Mouse (Mus musculus) embryo, embryonic 11.5 days (tissue): ENCODE measurements around the gene Arhgap5.

Experiments used
- DNase-seq: peaks from one replicate; pipeline ENCODE4 v3.0.0-alpha.2; 2012; ENCODE audit warnings: low read depth, low spot score

Gene Arhgap5

GRCm38 (mm10) chr12:52503456-52504320 lies at the start of gene Arhgap5:
Gene Arhgap5, plus strand, starts transcription at chr12:52503972.
- peak; percentile 97 for DNase-seq

DNA sequence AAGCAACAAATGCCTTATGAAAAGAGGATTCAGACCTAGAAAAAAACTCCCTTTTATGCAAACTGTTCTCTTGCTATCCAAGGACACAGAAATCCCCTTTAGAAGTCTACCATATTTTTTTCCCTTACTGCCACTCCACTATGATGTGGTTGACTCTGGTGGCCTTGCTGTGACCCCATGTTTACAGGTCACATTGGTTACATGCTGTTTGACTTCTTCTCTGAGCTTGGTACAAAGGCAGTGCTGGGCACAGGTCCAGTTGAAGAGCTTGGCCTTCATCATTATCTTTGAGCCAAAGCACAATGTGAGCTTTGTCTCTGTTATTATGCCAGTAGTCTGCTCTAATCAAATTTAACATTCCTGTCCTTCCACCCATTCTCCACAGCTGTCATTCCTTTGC lies 39.2 kb upstream of the Arhgap5 start:
- no peak for DNase-seq

DNA sequence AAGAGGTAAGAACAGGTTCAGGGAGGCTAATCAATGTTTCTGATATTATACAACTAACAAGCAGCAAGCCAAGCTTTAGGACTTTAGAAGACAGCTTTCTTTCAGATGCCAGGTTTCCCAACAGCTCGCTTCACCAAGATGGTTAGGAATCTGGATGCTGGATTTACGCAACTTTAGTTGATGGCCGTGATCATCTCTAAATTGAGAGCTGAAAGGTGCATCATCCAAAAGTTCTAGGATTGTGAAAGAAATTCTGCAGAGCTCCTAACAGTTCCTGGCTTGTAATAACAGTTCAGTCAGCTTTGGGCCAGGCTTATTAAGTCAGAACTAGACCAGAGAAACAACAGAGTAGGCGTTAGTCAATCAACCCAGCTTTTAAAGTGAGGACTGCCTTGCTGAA lies 32.2 kb upstream of the Arhgap5 start:
- no peak for DNase-seq

- DNase-seq = no peak
Observed at GRCm38 (mm10) chr12:52473988-52474968, 29.5 kb upstream of the Arhgap5 start.

DNA sequence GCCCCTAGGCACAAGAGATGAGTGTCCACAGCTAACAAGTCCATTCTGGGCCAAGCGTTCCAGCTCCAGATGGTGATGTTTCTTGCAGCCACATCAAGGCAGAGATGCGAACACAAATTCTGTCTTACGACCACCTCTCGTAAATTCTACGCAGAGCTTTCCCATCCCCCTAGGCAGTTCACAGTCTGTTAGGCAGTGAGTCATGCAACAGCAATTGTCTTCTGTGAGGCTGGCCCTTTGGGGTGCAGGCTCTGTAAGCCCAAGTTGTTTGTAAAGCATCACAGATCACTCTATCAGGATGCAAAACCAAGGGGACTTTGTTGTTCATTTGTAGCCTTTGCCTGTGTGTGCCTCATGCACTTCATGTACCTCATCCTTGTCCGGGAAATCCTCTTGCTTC lies 27.7 kb upstream of the Arhgap5 start:
- no peak for DNase-seq

DNA sequence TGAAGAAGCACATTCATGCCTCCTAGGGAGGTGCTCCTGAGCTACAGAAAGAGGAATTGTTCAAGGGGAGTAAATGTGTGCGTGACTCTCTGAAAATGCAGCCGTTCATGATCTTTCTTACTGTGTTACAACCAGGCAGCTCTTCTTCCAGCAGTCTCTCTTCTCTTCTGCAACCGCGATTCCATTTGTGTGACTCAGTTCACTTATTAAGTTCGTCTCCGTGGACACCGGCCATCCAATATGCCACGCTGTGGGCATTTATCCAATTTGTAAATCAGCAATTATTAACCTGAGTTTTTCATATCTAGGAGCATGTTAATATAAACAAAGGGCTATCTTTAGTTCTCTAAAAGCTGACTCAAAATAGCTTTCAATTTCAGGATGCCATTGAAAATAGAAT lies 25.2 kb upstream of the Arhgap5 start:
- DNase-seq = no peak

DNA sequence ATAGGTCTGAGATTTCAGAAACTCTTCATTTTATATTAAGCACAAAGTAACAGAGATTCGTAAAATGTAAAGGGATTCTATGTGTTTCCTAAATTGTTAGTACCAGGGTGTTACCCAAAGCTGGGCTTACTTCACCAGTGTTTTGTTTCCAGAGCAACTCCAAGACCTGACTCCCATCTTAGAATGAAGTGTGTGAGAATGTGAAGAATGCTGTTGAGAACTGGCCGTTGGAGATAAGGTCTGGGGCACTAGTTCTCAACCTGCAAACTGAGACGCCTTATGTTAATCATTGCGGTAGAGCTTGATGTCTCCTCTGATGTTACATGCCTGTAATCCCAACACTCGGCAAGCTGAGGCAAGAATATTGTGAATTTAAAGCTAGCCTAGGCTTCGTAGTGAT lies 24.4 kb upstream of the Arhgap5 start:
- DNase-seq = no peak

GRCm38 (mm10) chr12:52480851-52481250 lies 22.9 kb upstream of the Arhgap5 start:
- DNase-seq = no peak

- DNase-seq = no peak
Observed at GRCm38 (mm10) chr12:52481969-52482550, 21.7 kb upstream of the Arhgap5 start.

DNA sequence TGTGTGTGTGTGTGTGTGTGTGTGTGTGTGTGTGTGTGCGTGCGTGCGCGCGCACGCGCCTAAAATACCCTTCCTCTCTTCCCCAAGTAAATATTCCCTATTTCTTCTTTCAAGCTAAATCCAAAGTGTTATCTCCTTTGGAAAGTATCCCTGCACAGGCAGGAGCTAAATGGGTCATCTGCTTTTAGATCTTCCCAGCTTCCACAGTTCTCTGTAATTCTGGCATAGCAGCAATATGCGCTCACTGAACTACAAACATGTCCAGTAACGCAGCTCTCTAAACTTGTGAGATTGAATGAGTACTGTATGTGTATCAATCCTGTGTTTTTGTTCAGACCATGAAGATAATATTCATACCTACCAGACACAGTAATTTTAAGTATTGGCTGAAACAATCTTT lies 20.6 kb upstream of the Arhgap5 start:
- DNase-seq = no peak

- no peak for DNase-seq
Observed at GRCm38 (mm10) chr12:52488266-52488975, 15.4 kb upstream of the Arhgap5 start.

GRCm38 (mm10) chr12:52493281-52493681 lies 10.5 kb upstream of the Arhgap5 start:
- DNase-seq = no peak

- DNase-seq = no peak
Observed at GRCm38 (mm10) chr12:52497209-52497608, 6.6 kb upstream of the Arhgap5 start.

DNA sequence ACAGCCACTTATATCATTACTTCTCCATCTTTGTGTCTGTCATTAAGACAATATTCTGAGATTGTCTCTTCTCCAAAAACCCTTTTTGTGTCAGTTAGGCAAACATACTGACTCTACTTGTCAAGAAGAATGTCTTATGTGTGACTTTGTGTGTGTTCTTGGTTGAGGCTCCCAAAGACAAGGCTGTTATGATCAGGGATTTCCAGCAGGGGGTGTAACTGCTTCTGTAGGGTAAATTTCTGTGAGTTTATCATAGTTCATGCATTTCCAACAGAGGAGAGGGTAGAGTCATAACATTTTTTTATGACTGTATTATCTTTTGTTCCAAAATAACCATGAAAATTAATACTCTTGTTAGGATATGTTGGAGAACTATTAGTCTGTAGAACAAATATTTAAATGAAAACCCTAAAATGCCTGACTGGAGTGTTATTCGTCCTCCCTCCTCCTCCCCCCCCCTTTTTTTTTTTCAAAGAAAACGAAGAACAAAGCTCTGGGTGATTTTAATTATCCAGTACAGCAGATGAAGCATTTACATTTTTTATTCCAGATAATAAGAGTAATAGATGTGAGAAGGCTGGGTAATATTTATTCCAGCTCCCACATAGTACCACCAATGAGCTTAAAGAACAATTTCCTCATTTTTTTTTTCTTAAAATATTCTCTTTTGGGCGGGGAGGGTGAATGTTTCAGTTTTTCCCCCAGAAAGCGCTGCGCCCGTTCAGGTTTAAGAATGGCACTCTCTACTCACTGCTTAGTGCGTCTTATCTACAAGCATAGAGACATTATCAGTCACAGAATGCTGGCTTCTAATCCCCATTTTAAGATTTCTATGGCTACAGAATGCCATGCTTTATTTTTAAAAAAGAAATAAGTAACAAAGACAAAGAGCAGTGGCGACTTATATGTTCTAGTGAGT lies 2.6 kb upstream of the Arhgap5 start:
- no peak for DNase-seq

GRCm38 (mm10) chr12:52502161-52502560 lies 1.6 kb upstream of the Arhgap5 start:
- DNase-seq = no peak

- no peak for DNase-seq
Observed at GRCm38 (mm10) chr12:52503131-52503455, 679 bp upstream of the Arhgap5 start.

GRCm38 (mm10) chr12:52504331-52505181 lies 784 bp downstream of the Arhgap5 start:
- peak; percentile 44 for DNase-seq

DNA sequence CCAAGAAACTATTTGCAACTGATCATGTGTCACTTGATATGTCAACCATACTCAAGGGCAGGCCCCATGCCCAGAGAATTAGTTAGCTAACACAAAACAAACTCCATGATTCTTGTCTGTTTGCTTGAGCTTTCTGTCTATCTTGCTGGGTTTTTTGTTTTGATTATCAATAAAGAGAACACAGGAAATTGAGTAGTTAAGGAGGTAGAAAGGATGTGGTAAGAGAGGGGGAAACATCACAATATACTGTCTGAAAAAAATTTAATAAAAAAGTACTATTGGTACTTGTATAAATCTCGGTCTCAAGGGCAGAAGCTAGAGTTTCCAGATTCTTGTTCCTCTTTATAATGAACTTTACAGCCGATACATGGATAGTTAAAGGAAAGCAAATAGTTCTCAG lies 20.9 kb downstream of the Arhgap5 start:
- DNase-seq = no peak

- no peak for DNase-seq
Observed at GRCm38 (mm10) chr12:52525486-52525885, 21.7 kb downstream of the Arhgap5 start.

- no peak for DNase-seq
Observed at GRCm38 (mm10) chr12:52529740-52530139, 26.0 kb downstream of the Arhgap5 start.
